Mouse (Mus musculus) neural tube, embryonic 15.5 days (tissue): ENCODE data around the gene Abca13. TPM values are rescaled to one million over a fixed set of nuclear protein-coding genes. Genes with fewer than 3 reads are reported as not detected.

ENCODE experiments used
- ATAC-seq: fragments of 200-750 bp; cut with Nextera tagmentation; 2 replicates; pipeline ENCODE4 v1.8.0; 2017; ENCODE audit warnings: mild to moderate bottlenecking, moderate TSS enrichment, moderate library complexity; ENCODE audit not compliant: low FRiP score
- H3K27ac ChIP-seq: fragments of 300-500 bp; sonication (generic); replicated peaks from 2 replicates; pipeline ENCODE4 v1.5.1; 2015; ENCODE audit warnings: mild to moderate bottlenecking, inconsistent platforms
- H3K27me3 ChIP-seq: fragments of 300-500 bp; sonication (generic); replicated peaks from 2 replicates; pipeline ENCODE4 v1.6.1; 2015; ENCODE audit warnings: inconsistent platforms
- H3K36me3 ChIP-seq: fragments of 300-500 bp; sonication (generic); 2 replicates; pipeline ENCODE4 v1.6.1; 2015; ENCODE audit warnings: inconsistent platforms
- H3K4me1 ChIP-seq: fragments of 300-500 bp; sonication (generic); 2 replicates; pipeline ENCODE4 v1.6.1; 2015; ENCODE audit warnings: inconsistent platforms
- H3K4me2 ChIP-seq: fragments of 300-500 bp; sonication (generic); 2 replicates; pipeline ENCODE4 v1.6.1; 2015; ENCODE audit warnings: inconsistent platforms, mild to moderate bottlenecking, moderate library complexity
- H3K4me3 ChIP-seq: fragments of 300-500 bp; sonication (generic); replicated peaks from 2 replicates; pipeline ENCODE4 v1.5.1; 2015; ENCODE audit warnings: mild to moderate bottlenecking, inconsistent platforms
- H3K9ac ChIP-seq: fragments of 300-500 bp; sonication (generic); replicated peaks from 2 replicates; pipeline ENCODE4 v1.6.1; 2015; ENCODE audit warnings: mild to moderate bottlenecking, inconsistent platforms
- H3K9me3 ChIP-seq: fragments of 300-500 bp; sonication (generic); replicated peaks from 2 replicates; pipeline ENCODE4 v1.6.1; 2016; ENCODE audit warnings: inconsistent platforms
- WGBS: fragments of 180-500 bp; shearing (Covaris S2); methylation state at CpG from one replicate; pipeline ENCODE4 v1.1.7; 2015; ENCODE audit warnings: mixed read lengths; 5-methylcytosine and 5-hydroxymethylcytosine counted together
- polyA plus RNA-seq: library from polyadenylated mRNA; unstranded; fragments of >200 nt; fragmentation: Nextera tagmentation; extraction: Ambion mirVana; gene quantifications from 2 replicates; pipeline ENCODE4 v1.2.1, GENCODE M21; 2015

Abca13 gene
- polyA plus RNA-seq, 1 experiment from 2014 or later = 0.01 TPM

DNA sequence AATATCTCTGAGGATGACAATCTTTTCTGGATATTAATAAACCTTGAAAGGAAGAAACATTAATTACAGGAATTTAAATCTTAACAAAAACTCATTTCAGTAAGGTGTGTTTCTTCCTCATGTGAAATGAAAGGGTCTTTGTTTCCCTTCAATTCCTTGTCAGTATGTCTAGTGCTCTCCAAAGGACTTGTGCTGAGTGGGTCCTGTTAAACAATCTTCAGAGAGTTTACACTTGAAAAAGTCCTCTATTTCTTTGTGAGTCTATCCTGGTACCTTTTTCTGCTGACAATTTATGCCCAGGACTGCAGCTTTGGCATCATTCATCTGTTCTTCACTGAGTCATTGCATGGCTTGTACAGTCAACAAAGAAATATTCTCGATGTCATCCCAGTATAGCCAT, 539.6 kb downstream of the Abca13 start:
- Histone ChIP-seq H3K9me3 (no peaks in the 10 kb centered on the region), H3K27ac (no peak overlapping the region), H3K4me2 (no peak overlapping the region), H3K9ac (no peak overlapping the region), H3K4me1 (no peaks in the 10 kb centered on the region), H3K27me3 (no peaks in the 10 kb centered on the region), H3K36me3 (no peaks in the 10 kb centered on the region), H3K4me3 (no peak overlapping the region)
- ATAC-seq = no peak
- 78% methylated on average over 1 of the region's 1 CpGs for WGBS

Other genes starting within 250 kb of the Abca13 start
- gene Pkd1l1, start 218.7 kb upstream of the Abca13 start, polyA plus RNA-seq = 0.10 and 0.20 TPM in 2 replicates
- gene Hus1, start 180.8 kb upstream of the Abca13 start, polyA plus RNA-seq = 11.0 and 13.8 TPM in 2 replicates
- gene Gm11992, start 143.3 kb upstream of the Abca13 start, polyA plus RNA-seq = 2.5 TPM in 2 replicates
- 0.13 and 0.36 TPM in 2 replicates for gene Sun3, start 143.0 kb upstream of the Abca13 start, polyA plus RNA-seq
- gene Upp1, start 73.8 kb upstream of the Abca13 start, polyA plus RNA-seq = 8.0 and 10.2 TPM in 2 replicates